Mouse (Mus musculus): ENCODE data around the gene Poldip3. TPM values are rescaled to one million over a fixed set of nuclear protein-coding genes. Genes with fewer than 3 reads are reported as not detected.

The Poldip3 gene
- 73.9 and 74.2 TPM in 2 replicates for polyA plus RNA-seq (2015; fragmentation: Nextera tagmentation; extraction: Ambion mirVana)

DNA sequence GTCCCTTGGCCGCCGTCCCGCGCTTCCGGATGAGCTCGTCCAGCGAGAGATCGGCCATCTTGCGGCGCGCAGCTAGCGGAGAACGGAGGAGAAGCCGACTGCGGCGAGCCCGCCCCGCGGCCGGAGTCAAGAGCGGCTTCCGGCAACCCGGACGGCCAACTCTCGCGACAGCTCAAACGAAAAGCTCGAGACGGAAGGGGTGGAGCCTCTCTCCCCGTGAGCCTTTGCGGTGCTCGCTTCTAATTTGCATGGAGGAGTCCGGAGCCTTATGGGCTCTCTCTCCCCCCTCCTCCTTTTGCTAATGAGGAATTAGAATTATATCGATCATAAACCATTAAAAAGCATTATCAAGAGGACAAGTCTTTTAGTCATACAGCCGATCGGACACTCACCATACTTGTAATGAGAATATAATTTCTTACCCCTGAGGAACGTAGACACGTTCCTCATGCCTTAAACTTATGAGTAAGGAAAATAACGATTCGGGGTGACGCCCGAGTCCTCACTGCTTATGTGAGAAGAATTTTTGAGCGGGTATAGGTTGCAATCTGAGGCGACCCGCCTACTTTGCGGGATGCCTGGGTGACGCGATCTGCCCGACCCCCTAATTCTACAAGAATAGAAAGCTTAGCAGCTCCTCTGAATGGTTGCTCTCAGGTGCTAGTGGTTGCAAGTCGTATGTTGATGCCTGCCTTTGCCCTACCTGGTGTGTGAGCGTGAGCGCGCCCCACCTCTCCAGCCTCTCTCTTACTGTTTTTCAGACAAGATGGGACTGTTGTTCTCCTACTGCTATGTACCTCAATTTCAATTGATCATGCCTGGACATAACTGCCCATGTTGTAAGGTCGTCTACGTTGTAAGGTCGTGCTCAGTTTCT is at the start of gene Poldip3:
TSS of gene Poldip3 (minus strand) at position 189 of the 877 bp plus-strand sequence.
- WGBS: under 1% methylated on average over 56 of the region's 56 CpGs
- H3K36me3 ChIP-seq: peaks cover 41% of the 10 kb centered on the region
- peak; percentile 88 for ATAC-seq (ENCODE audit: extremely low read depth, insufficient number of reproducible peaks, low FRiP score, low TSS enrichment)

DNA sequence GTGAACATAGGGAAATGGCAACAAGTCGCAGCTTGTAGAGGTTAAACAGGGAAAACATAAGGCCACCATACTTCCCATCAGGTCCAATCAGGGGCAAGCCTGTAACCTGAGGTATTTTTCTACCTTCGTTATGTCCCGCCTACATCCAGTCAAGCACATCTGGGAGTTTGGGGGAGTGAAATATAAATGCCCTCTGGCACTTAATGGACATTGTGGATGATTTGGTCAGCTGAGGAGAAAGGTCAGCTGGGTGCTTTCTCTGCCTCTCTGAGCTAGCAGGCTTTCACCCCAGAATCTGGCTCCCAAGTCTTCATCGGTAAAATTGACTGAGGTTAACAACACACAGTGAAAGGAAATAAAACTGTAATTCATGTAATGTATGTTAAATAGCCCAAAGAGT is 44.2 kb upstream of the Poldip3 start:
- no peak for ATAC-seq (ENCODE audit: extremely low read depth, insufficient number of reproducible peaks, low FRiP score, low TSS enrichment)
- Histone ChIP-seq H3K4me1 (no peaks in the 10 kb centered on the region), H3K36me3 (no peaks in the 10 kb centered on the region), H3K9ac (no peak overlapping the region), H3K27ac (replicated peaks) (no peak overlapping the region), H3K9me3 (peaks cover 6% of the 10 kb centered on the region; the same call in 1 of the 2 replicates), H3K4me3 (no peak overlapping the region), H3K4me2 (no peak overlapping the region), H3K27me3 (replicated peaks) (no peaks in the 10 kb centered on the region)
- 90% methylated on average over 4 of the region's 4 CpGs for WGBS

More for the DNA sequence above, at the start of gene Poldip3:
- Histone ChIP-seq H3K4me3 (peak within 1 kb of the TSS; percentile 82), H3K27ac (replicated peaks) (peak within 1 kb of the TSS; percentile 96), H3K9ac (peak within 1 kb of the TSS; percentile 97), H3K4me2 (peak within 1 kb of the TSS; percentile 79), H3K27me3 (replicated peaks) (no peaks in the 10 kb centered on the region), H3K4me1 (peaks cover 18% of the 10 kb centered on the region), H3K9me3 (no peaks in the 10 kb centered on the region)

GRCm38 (mm10) chr15:83182351-83182750 is 33.2 kb upstream of the Poldip3 start:
- Histone ChIP-seq H3K9me3 (no peaks in the 10 kb centered on the region), H3K4me2 (no peak overlapping the region), H3K27ac (replicated peaks) (no peak overlapping the region), H3K9ac (no peak overlapping the region), H3K36me3 (no peaks in the 10 kb centered on the region), H3K27me3 (replicated peaks) (no peaks in the 10 kb centered on the region), H3K4me1 (no peaks in the 10 kb centered on the region), H3K4me3 (no peak overlapping the region)
- 52% methylated on average over 5 of the region's 5 CpGs for WGBS
- no peak for ATAC-seq (ENCODE audit: extremely low read depth, insufficient number of reproducible peaks, low FRiP score, low TSS enrichment)

- no peak overlapping the region for H3K4me3 ChIP-seq
- no peak overlapping the region for H3K4me2 ChIP-seq
- H3K27me3 ChIP-seq (replicated peaks): no peaks in the 10 kb centered on the region
- H3K9me3 ChIP-seq: no peaks in the 10 kb centered on the region
- no peaks in the 10 kb centered on the region for H3K36me3 ChIP-seq
- H3K9ac ChIP-seq: no peak overlapping the region
- ATAC-seq (ENCODE audit: extremely low read depth, insufficient number of reproducible peaks, low FRiP score, low TSS enrichment): no peak
- no peak overlapping the region for H3K27ac ChIP-seq (replicated peaks)
- H3K4me1 ChIP-seq: no peaks in the 10 kb centered on the region
- 45% methylated on average over 4 of the region's 4 CpGs for WGBS
Observed at GRCm38 (mm10) chr15:83181800-83182330, 32.7 kb upstream of the Poldip3 start.

DNA sequence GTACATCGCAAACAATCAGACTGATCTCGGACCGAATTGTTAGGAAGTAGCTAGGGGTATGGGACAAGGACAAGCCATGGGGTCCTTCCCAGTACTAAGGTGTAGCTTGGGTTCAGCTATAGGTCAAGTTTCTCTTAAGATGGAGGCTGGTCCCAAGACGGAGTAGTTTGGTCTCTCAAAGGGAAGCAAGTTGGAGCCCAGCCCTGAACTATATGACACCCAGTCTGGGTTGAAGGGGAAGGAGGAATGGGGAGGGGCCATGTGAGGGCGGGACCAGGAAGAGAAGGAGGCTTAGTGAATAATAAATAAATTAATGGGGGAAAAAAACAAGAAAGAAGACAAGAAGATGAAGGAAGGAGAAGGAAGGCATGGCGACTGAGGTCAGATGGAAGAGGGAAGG is 30.8 kb upstream of the Poldip3 start:
- no peak overlapping the region for H3K4me2 ChIP-seq
- no peaks in the 10 kb centered on the region for H3K36me3 ChIP-seq
- H3K4me1 ChIP-seq: no peaks in the 10 kb centered on the region
- no peak overlapping the region for H3K4me3 ChIP-seq
- no peaks in the 10 kb centered on the region for H3K27me3 ChIP-seq (replicated peaks)
- no peak for ATAC-seq (ENCODE audit: extremely low read depth, insufficient number of reproducible peaks, low FRiP score, low TSS enrichment)
- H3K9me3 ChIP-seq: no peaks in the 10 kb centered on the region
- no peak overlapping the region for H3K9ac ChIP-seq
- no peak overlapping the region for H3K27ac ChIP-seq (replicated peaks)
- WGBS: 81% methylated on average over 6 of the region's 6 CpGs

GRCm38 (mm10) chr15:83176653-83177052 is 27.5 kb upstream of the Poldip3 start:
- Histone ChIP-seq H3K9me3 (no peaks in the 10 kb centered on the region), H3K4me2 (no peak overlapping the region), H3K4me3 (no peak overlapping the region), H3K27ac (replicated peaks) (no peak overlapping the region), H3K27me3 (replicated peaks) (no peaks in the 10 kb centered on the region), H3K9ac (no peak overlapping the region), H3K36me3 (no peaks in the 10 kb centered on the region), H3K4me1 (peaks cover 8% of the 10 kb centered on the region)
- ATAC-seq (ENCODE audit: extremely low read depth, insufficient number of reproducible peaks, low FRiP score, low TSS enrichment): no peak
- WGBS: 67% methylated on average over 4 of the region's 4 CpGs

DNA sequence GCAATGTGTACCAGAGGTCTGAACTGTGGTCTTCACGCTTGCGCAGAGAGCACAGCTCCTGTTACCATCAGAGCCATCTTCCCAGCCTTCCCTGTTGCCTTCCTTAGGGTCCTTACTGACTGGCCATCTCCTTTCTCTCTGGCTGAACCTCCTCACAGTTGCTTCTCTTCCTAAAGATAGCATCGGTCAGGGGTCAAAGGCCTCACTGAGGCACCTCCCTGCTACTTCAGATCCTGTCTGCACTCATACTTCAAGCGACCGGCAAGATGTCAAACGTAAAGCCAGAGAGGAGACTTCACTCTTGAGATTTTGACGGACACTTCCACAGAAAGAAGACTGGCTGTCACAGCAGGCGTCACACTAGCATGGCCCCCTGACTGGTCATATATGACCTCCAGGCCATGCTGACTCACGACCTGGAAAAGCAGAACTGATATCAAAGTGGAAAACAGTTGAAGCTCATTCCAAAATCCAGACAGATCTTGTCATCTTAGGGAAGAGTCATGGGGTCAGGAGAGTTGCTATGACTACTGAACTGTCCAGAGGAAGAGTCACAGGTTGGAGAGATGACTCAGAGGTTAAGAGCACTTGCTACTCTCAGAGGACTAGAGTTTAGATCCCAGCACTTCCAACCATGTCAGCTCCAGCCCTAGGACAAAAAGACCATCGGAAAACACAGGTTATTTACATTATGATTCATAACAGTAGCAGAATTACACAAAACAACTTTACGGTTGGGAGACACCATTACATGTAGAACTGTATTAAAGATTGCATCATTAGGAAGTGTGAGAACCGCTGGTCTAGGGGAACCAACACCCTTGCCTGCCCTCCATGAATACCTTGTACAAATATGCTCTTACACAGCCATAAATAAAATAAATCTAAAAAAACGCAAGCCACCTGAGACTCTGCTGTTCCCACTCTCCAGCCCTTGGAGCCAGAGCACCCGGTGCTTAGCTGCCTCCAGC is 25.0 kb upstream of the Poldip3 start:
- ATAC-seq (ENCODE audit: extremely low read depth, insufficient number of reproducible peaks, low FRiP score, low TSS enrichment): no peak
- WGBS: 71% methylated on average over 14 of the region's 14 CpGs
- no peak overlapping the region for H3K9ac ChIP-seq
- H3K4me2 ChIP-seq: no peak overlapping the region
- no peaks in the 10 kb centered on the region for H3K9me3 ChIP-seq
- H3K4me1 ChIP-seq: peaks cover 33% of the 10 kb centered on the region
- no peaks in the 10 kb centered on the region for H3K36me3 ChIP-seq
- no peak overlapping the region for H3K27ac ChIP-seq (replicated peaks)
- no peaks in the 10 kb centered on the region for H3K27me3 ChIP-seq (replicated peaks)
- no peak overlapping the region for H3K4me3 ChIP-seq

DNA sequence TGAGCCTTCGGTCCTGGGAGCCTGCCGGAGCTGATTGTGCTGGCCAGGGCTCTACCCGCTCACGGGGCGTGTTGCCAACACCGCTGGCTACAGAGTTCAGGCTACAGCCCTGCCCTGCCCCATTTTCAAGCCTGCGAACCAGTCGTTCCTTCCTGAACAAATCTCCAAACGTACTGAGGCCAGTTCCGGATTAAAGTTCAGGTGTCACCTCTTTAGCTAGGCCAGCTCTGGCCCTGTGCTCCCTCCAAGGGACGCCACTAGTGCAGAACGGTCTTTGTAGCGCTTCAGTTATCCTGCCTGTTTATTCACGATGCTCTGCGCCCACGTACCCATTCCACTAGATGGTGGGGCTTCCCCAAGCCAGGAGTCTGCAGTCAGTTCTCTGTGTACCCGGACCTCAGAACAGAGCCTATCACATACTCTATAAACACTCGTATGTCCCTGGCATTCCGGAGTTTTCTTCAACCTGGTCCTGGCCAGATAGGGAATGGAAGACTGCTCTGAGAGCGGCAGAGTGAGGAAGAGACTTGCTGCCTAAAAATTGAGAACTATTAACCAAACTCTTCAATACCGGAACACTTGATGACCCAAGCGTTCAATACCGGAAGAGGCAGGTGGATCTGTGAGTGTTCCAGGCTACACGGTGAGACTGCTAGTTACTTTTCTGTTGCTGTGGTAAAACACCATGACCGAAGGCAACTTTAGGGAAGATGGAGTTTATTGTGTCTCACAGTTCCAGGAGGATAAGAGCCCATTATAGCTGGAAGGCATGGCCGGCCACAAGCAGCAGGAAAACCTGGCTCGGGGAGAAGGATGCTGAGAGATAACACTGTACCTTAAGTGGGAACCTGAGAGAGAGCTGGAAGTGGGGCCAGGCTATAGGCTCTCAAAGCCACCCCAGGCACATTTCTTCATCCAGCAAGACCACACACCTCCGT is 23.6 kb upstream of the Poldip3 start, which contains the start of gene Cyb5r3:
TSS of gene Cyb5r3 (minus strand) at position 101 of the 938 bp plus-strand sequence.
- Histone ChIP-seq H3K27me3 (replicated peaks) (no peaks in the 10 kb centered on the region), H3K4me2 (peak within 1 kb of the TSS; percentile 91), H3K9me3 (no peaks in the 10 kb centered on the region), H3K4me3 (peak within 1 kb of the TSS; percentile 86), H3K27ac (replicated peaks) (peak within 1 kb of the TSS; percentile 88), H3K4me1 (peaks cover 36% of the 10 kb centered on the region), H3K9ac (peak within 1 kb of the TSS; percentile 90), H3K36me3 (no peaks in the 10 kb centered on the region)
- WGBS: 31% methylated on average over 28 of the region's 28 CpGs
- peak; percentile 33 for ATAC-seq (ENCODE audit: extremely low read depth, insufficient number of reproducible peaks, low FRiP score, low TSS enrichment)

- Histone ChIP-seq H3K4me3 (peak overlapping the region; percentile 86), H3K27me3 (replicated peaks) (no peaks in the 10 kb centered on the region), H3K9me3 (no peaks in the 10 kb centered on the region), H3K4me1 (peaks cover 43% of the 10 kb centered on the region), H3K4me2 (peak overlapping the region; percentile 91), H3K9ac (peak overlapping the region; percentile 90), H3K27ac (replicated peaks) (peak overlapping the region; percentile 88), H3K36me3 (no peaks in the 10 kb centered on the region)
- ATAC-seq (ENCODE audit: extremely low read depth, insufficient number of reproducible peaks, low FRiP score, low TSS enrichment): peak; percentile 93
- under 1% methylated on average over 67 of the region's 67 CpGs for WGBS
Observed at GRCm38 (mm10) chr15:83171712-83172481, 22.7 kb upstream of the Poldip3 start.
